Mouse (Mus musculus): ENCODE measurements around the gene Cmah.

Gene Cmah

GRCm38 (mm10) chr13:24418814-24419213 is 91.6 kb downstream of the Cmah start:
- DNase-seq, result no peak

- DNase-seq, result no peak
Observed at GRCm38 (mm10) chr13:24419560-24420250, 92.5 kb downstream of the Cmah start.

GRCm38 (mm10) chr13:24421987-24422386 is 94.8 kb downstream of the Cmah start:
- DNase-seq, result no peak

GRCm38 (mm10) chr13:24430215-24430614 is 103.0 kb downstream of the Cmah start:
- no peak for DNase-seq

GRCm38 (mm10) chr13:24431593-24431992 is 104.4 kb downstream of the Cmah start:
- no peak for DNase-seq

- no peak for DNase-seq
Observed at GRCm38 (mm10) chr13:24442272-24442671, 115.1 kb downstream of the Cmah start.

GRCm38 (mm10) chr13:24443763-24444347 is 116.7 kb downstream of the Cmah start:
- no peak for DNase-seq

- peak; percentile 21 for DNase-seq
Observed at GRCm38 (mm10) chr13:24444709-24445108, 117.5 kb downstream of the Cmah start.

- no peak for DNase-seq
Observed at GRCm38 (mm10) chr13:24445166-24445565, 118.0 kb downstream of the Cmah start.

GRCm38 (mm10) chr13:24446081-24446480 is 118.9 kb downstream of the Cmah start:
- no peak for DNase-seq

GRCm38 (mm10) chr13:24447043-24447442 is 119.8 kb downstream of the Cmah start:
- no peak for DNase-seq

- DNase-seq, result no peak
Observed at GRCm38 (mm10) chr13:24448578-24448977, 121.4 kb downstream of the Cmah start.

GRCm38 (mm10) chr13:24451455-24451854 is 124.3 kb downstream of the Cmah start:
- no peak for DNase-seq

- DNase-seq, result no peak
Observed at GRCm38 (mm10) chr13:24453737-24454136, 126.5 kb downstream of the Cmah start.

GRCm38 (mm10) chr13:24456385-24456784 is 129.2 kb downstream of the Cmah start:
- DNase-seq, result no peak

- DNase-seq, result no peak
Observed at GRCm38 (mm10) chr13:24460517-24460916, 133.3 kb downstream of the Cmah start.

- DNase-seq, result no peak
Observed at GRCm38 (mm10) chr13:24463767-24464166, 136.6 kb downstream of the Cmah start.

GRCm38 (mm10) chr13:24466027-24466426 is 138.8 kb downstream of the Cmah start:
- no peak for DNase-seq

GRCm38 (mm10) chr13:24467806-24468205 is 140.6 kb downstream of the Cmah start:
- DNase-seq, result no peak

GRCm38 (mm10) chr13:24477564-24477963 is 150.4 kb downstream of the Cmah start:
- no peak for DNase-seq

GRCm38 (mm10) chr13:24479516-24479915 is 152.3 kb downstream of the Cmah start:
- no peak for DNase-seq

GRCm38 (mm10) chr13:24480824-24481223 is 153.6 kb downstream of the Cmah start:
- DNase-seq, result no peak

GRCm38 (mm10) chr13:24481615-24482295 is 154.6 kb downstream of the Cmah start:
- peak; percentile 49 for DNase-seq

GRCm38 (mm10) chr13:24483691-24484090 is 156.5 kb downstream of the Cmah start:
- no peak for DNase-seq

Measured in lung, postnatal 14 days (tissue).